Mouse (Mus musculus) liver, embryonic 14.5 days (tissue): ENCODE measurements at regions not wholly inside any gene's neighbourhood (a gene's known extent, or its start where the extent isn't known, plus 50 kb on each side); places are given as distances from the start of the nearest gene placed in this dataset.

Experiments
- CTCF ChIP-seq: IDR thresholded peaks from 2 replicates; pipeline ENCODE4 v1.5.1; 2016; ENCODE audit warnings: antibody characterized with exemption, low read depth, control low read depth
- EP300 ChIP-seq: IDR thresholded peaks from 2 replicates; pipeline ENCODE4 v1.6.1; 2016; ENCODE audit warnings: antibody characterized with exemption, low read depth

DNA sequence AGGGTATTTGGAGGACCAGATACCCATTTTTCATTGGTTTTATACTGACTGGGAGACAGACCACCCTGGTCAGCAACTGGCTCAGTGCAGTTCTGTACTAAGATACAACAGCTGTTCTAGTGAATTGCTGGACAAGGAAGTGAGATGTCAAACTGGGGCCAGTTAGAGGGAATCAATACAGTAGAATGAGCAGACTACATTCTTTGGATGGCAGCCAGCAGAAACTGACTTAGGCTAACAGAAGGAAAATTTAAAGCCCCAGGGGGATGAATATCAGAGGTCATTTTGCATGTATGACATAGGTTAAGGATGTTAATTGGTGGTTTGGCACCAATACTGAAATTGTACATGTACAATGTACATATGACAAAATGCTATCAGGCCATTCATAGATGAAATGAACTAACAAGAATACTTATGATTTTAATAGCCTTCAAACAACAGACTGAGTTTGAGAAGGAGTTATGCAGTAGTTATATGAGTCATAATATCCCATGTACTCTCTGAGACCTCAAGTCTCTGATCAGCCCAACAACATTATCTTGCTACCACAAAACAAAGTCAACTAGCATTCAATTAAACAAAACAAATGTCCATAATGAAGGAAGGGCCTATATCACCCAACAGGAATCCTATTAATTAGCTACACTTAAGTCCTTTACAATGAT is 910.3 kb downstream of the Gsdmc2 start:
- no peak for TF ChIP-seq EP300
- TF ChIP-seq CTCF = no peak
